Mouse (Mus musculus): ENCODE results near the gene Lrrc61. TPM values are rescaled to one million over a fixed set of nuclear protein-coding genes. Genes with fewer than 3 reads are reported as not detected.

Lrrc61 gene
- total and polyA plus RNA-seq, 2 experiments, result 3.3 to 8.5 TPM

- TF ChIP-seq CTCF (IDR thresholded peaks at IDR 0.05; ENCODE audit: low read depth, low read length) (no peak), POLR2A (IDR thresholded peaks at IDR 0.05; ENCODE audit: extremely low read depth, insufficient read depth, low read length) (0 out of 2 replicates have a peak, but pooled peaks have one; percentile 37)
- WGBS, result 18% methylated on average over 21 of the region's 21 CpGs
- H3K36me3 ChIP-seq (ENCODE audit: control insufficient read depth, insufficient read depth, low read length), result no peaks in the 10 kb centered on the region
- H3K27me3 ChIP-seq (ENCODE audit: control insufficient read depth, insufficient read depth, low read length), result no peaks in the 10 kb centered on the region
- peak; percentile 78 for DNase-seq (ENCODE audit: extremely low read depth, low read depth, low spot score)
- no peak overlapping the region; the same call in 1 of the 2 replicates for H3K27ac ChIP-seq (replicated peaks; ENCODE audit: insufficient read depth, low read depth, low read length)
- peaks cover 37% of the 10 kb centered on the region for H3K4me1 ChIP-seq (ENCODE audit: control insufficient read depth, insufficient read depth, low read length)
- H3K79me2 ChIP-seq (ENCODE audit: control insufficient read depth, insufficient read depth, low read length), result peaks cover 3% of the 10 kb centered on the region; the same call in 1 of the 2 replicates
- H3K4me3 ChIP-seq (ENCODE audit: insufficient read depth, low read depth, low read length), result no peak overlapping the region
- H3K9ac ChIP-seq (ENCODE audit: low read depth, low read length), result peak overlapping the region; percentile 33; the same call in 1 of the 2 replicates
Observed at GRCm38 (mm10) chr6:48568036-48568984, 13.7 kb downstream of the Lrrc61 start.

GRCm38 (mm10) chr6:48569065-48569807 lies 14.6 kb downstream of the Lrrc61 start:
- no peak for DNase-seq (ENCODE audit: extremely low read depth, low read depth, low spot score)
- 31% methylated on average over 7 of the region's 8 CpGs for WGBS

GRCm38 (mm10) chr6:48572014-48572413 lies 17.4 kb downstream of the Lrrc61 start:
- Histone ChIP-seq H3K27ac (replicated peaks; ENCODE audit: insufficient read depth, low read depth, low read length) (peak overlapping the region; percentile 95), H3K79me2 (ENCODE audit: control insufficient read depth, insufficient read depth, low read length) (peaks cover 3% of the 10 kb centered on the region; the same call in 1 of the 2 replicates), H3K27me3 (ENCODE audit: control insufficient read depth, insufficient read depth, low read length) (no peaks in the 10 kb centered on the region), H3K9ac (ENCODE audit: low read depth, low read length) (peak overlapping the region; percentile 85), H3K36me3 (ENCODE audit: control insufficient read depth, insufficient read depth, low read length) (no peaks in the 10 kb centered on the region), H3K4me3 (ENCODE audit: insufficient read depth, low read depth, low read length) (peak overlapping the region; percentile 90), H3K4me1 (ENCODE audit: control insufficient read depth, insufficient read depth, low read length) (peaks cover 29% of the 10 kb centered on the region)
- WGBS, result 24% methylated on average over 5 of the region's 5 CpGs
- no peak for TF ChIP-seq POLR2A (IDR thresholded peaks at IDR 0.05; ENCODE audit: extremely low read depth, insufficient read depth, low read length)
- no peak for TF ChIP-seq CTCF (IDR thresholded peaks at IDR 0.05; ENCODE audit: low read depth, low read length)
- DNase-seq (ENCODE audit: extremely low read depth, low read depth, low spot score), result peak; percentile 44

More at GRCm38 (mm10) chr6:48569065-48569807, 14.6 kb downstream of the Lrrc61 start:
- Histone ChIP-seq H3K27ac (replicated peaks; ENCODE audit: insufficient read depth, low read depth, low read length) (no peak overlapping the region), H3K9ac (ENCODE audit: low read depth, low read length) (no peak overlapping the region), H3K36me3 (ENCODE audit: control insufficient read depth, insufficient read depth, low read length) (no peaks in the 10 kb centered on the region), H3K27me3 (ENCODE audit: control insufficient read depth, insufficient read depth, low read length) (no peaks in the 10 kb centered on the region), H3K4me1 (ENCODE audit: control insufficient read depth, insufficient read depth, low read length) (peaks cover 39% of the 10 kb centered on the region), H3K79me2 (ENCODE audit: control insufficient read depth, insufficient read depth, low read length) (peaks cover 3% of the 10 kb centered on the region; the same call in 1 of the 2 replicates), H3K4me3 (ENCODE audit: insufficient read depth, low read depth, low read length) (no peak overlapping the region)
- TF ChIP-seq POLR2A (IDR thresholded peaks at IDR 0.05; ENCODE audit: extremely low read depth, insufficient read depth, low read length) (no peak), CTCF (IDR thresholded peaks at IDR 0.05; ENCODE audit: low read depth, low read length) (no peak)

- peak; percentile 94 for DNase-seq (ENCODE audit: extremely low read depth, low read depth, low spot score)
- H3K36me3 ChIP-seq (ENCODE audit: control insufficient read depth, insufficient read depth, low read length), result no peaks in the 10 kb centered on the region
- H3K9ac ChIP-seq (ENCODE audit: low read depth, low read length), result peak within 1 kb of the TSS; percentile 85
- no peaks in the 10 kb centered on the region for H3K27me3 ChIP-seq (ENCODE audit: control insufficient read depth, insufficient read depth, low read length)
- peaks cover 3% of the 10 kb centered on the region; the same call in 1 of the 2 replicates for H3K79me2 ChIP-seq (ENCODE audit: control insufficient read depth, insufficient read depth, low read length)
- H3K4me3 ChIP-seq (ENCODE audit: insufficient read depth, low read depth, low read length), result peak within 1 kb of the TSS; percentile 90
- TF ChIP-seq CTCF (IDR thresholded peaks at IDR 0.05; ENCODE audit: low read depth, low read length), result no peak
- peak; percentile 16; the same call in 1 of the 2 replicates for TF ChIP-seq POLR2A (IDR thresholded peaks at IDR 0.05; ENCODE audit: extremely low read depth, insufficient read depth, low read length)
- peaks cover 29% of the 10 kb centered on the region for H3K4me1 ChIP-seq (ENCODE audit: control insufficient read depth, insufficient read depth, low read length)
- WGBS, result 12% methylated on average over 6 of the region's 6 CpGs
- H3K27ac ChIP-seq (replicated peaks; ENCODE audit: insufficient read depth, low read depth, low read length), result peak within 1 kb of the TSS; percentile 95
Observed at GRCm38 (mm10) chr6:48572572-48573061, 18.0 kb downstream of the Lrrc61 start, which contains the start of gene Rarres2. Gene Rarres2 (minus strand): TSS chr6:48572789.

GRCm38 (mm10) chr6:48573280-48573679 lies 18.7 kb downstream of the Lrrc61 start:
- Histone ChIP-seq H3K27me3 (ENCODE audit: control insufficient read depth, insufficient read depth, low read length) (no peaks in the 10 kb centered on the region), H3K27ac (replicated peaks; ENCODE audit: insufficient read depth, low read depth, low read length) (peak overlapping the region; percentile 22), H3K79me2 (ENCODE audit: control insufficient read depth, insufficient read depth, low read length) (peaks cover 3% of the 10 kb centered on the region; the same call in 1 of the 2 replicates), H3K36me3 (ENCODE audit: control insufficient read depth, insufficient read depth, low read length) (no peaks in the 10 kb centered on the region), H3K4me1 (ENCODE audit: control insufficient read depth, insufficient read depth, low read length) (peaks cover 29% of the 10 kb centered on the region), H3K9ac (ENCODE audit: low read depth, low read length) (no peak overlapping the region), H3K4me3 (ENCODE audit: insufficient read depth, low read depth, low read length) (no peak overlapping the region)
- DNase-seq (ENCODE audit: extremely low read depth, low read depth, low spot score), result peak; percentile 49
- TF ChIP-seq POLR2A (IDR thresholded peaks at IDR 0.05; ENCODE audit: extremely low read depth, insufficient read depth, low read length), result no peak
- TF ChIP-seq CTCF (IDR thresholded peaks at IDR 0.05; ENCODE audit: low read depth, low read length), result no peak
- WGBS, result 29% methylated on average over 10 of the region's 10 CpGs
